Mouse (Mus musculus) gastrocnemius, adult 8-10 months (tissue): ENCODE measurements around the gene Rims1. TPM values are rescaled to one million over a fixed set of nuclear protein-coding genes. Genes with fewer than 3 reads are reported as not detected.

ENCODE experiments used
- DNase-seq, 2 experiments: peaks; one replicate each; pipeline ENCODE4 v3.0.0; 2022; ENCODE audit warnings: low spot score in 2 of 2
- total RNA-seq, 4 experiments: library from RNA; stranded (reverse); gene quantifications; 2 replicates each; pipeline ENCODE4 v1.2.4; 2022

Gene Rims1
- total RNA-seq, 4 experiments from 2014 or later, result 0.13 to 0.36 (median 0.21) TPM

- no peak for DNase-seq
These were observed 428.7 kb downstream of the Rims1 start for GRCm38 (mm10) chr1:22377062-22377461.

GRCm38 (mm10) chr1:22356209-22356608, 449.6 kb downstream of the Rims1 start:
- no peak for DNase-seq

GRCm38 (mm10) chr1:22353687-22354086, 452.1 kb downstream of the Rims1 start:
- DNase-seq, result no peak

GRCm38 (mm10) chr1:22338914-22339313, 466.9 kb downstream of the Rims1 start:
- DNase-seq, result no peak

GRCm38 (mm10) chr1:22320941-22321676, 484.7 kb downstream of the Rims1 start:
- DNase-seq, result no peak

- DNase-seq, result no peak
These were observed 490.3 kb downstream of the Rims1 start for GRCm38 (mm10) chr1:22315537-22315936.

GRCm38 (mm10) chr1:22311471-22311870, 494.3 kb downstream of the Rims1 start:
- no peak for DNase-seq

- no peak for DNase-seq
These were observed 499.3 kb downstream of the Rims1 start for GRCm38 (mm10) chr1:22306519-22306918.

GRCm38 (mm10) chr1:22305932-22306331, 499.9 kb downstream of the Rims1 start:
- DNase-seq, result no peak

- no peak for DNase-seq
These were observed 511.8 kb downstream of the Rims1 start for GRCm38 (mm10) chr1:22293953-22294352.

- DNase-seq, result no peak
These were observed 512.5 kb downstream of the Rims1 start for GRCm38 (mm10) chr1:22293310-22293709.

- DNase-seq, result no peak
These were observed 519.0 kb downstream of the Rims1 start for GRCm38 (mm10) chr1:22286807-22287206.

- no peak for DNase-seq
These were observed 525.8 kb downstream of the Rims1 start for GRCm38 (mm10) chr1:22279954-22280353.

GRCm38 (mm10) chr1:22274081-22274480, 531.7 kb downstream of the Rims1 start:
- no peak for DNase-seq

GRCm38 (mm10) chr1:22270131-22270530, 535.7 kb downstream of the Rims1 start:
- no peak for DNase-seq

- peak; percentile 45 to 50 for DNase-seq
These were observed 537.0 kb downstream of the Rims1 start for GRCm38 (mm10) chr1:22268581-22269359.

GRCm38 (mm10) chr1:22266491-22266890, 539.3 kb downstream of the Rims1 start:
- no peak for DNase-seq

- no peak for DNase-seq
These were observed 540.3 kb downstream of the Rims1 start for GRCm38 (mm10) chr1:22265528-22265927.

GRCm38 (mm10) chr1:22262169-22262950, 543.4 kb downstream of the Rims1 start:
- no peak for DNase-seq

GRCm38 (mm10) chr1:22261702-22262101, 544.1 kb downstream of the Rims1 start:
- no peak for DNase-seq

GRCm38 (mm10) chr1:22260291-22260690, 545.5 kb downstream of the Rims1 start:
- DNase-seq, result no peak

- DNase-seq, result no peak
These were observed 547.4 kb downstream of the Rims1 start for GRCm38 (mm10) chr1:22258356-22258755.
